Mouse (Mus musculus): Measurements from ENCODE around the gene Spaca9. TPM values are rescaled to one million over a fixed set of nuclear protein-coding genes. Genes with fewer than 3 reads are reported as not detected.

Gene Spaca9
- 7.4 and 10.3 TPM in 2 replicates for polyA plus RNA-seq (2015; fragmentation: Nextera tagmentation; extraction: Ambion mirVana)

- Histone ChIP-seq H3K4me2 (replicated peaks) (peak within 1 kb of the TSS; percentile 92), H3K4me1 (peaks cover 14% of the 10 kb centered on the region), H3K4me3 (replicated peaks) (peak within 1 kb of the TSS; percentile 61), H3K27ac (replicated peaks) (peak within 1 kb of the TSS; percentile 79), H3K9me3 (replicated peaks) (no peaks in the 10 kb centered on the region), H3K27me3 (no peaks in the 10 kb centered on the region), H3K9ac (peak within 1 kb of the TSS; percentile 60), H3K36me3 (no peaks in the 10 kb centered on the region)
- peak; percentile 82 for ATAC-seq (ENCODE audit: insufficient number of reproducible peaks, low FRiP score, low TSS enrichment, low read depth)
- WGBS, result under 1% methylated on average over 53 of the region's 53 CpGs
Measured at GRCm38 (mm10) chr2:28699361-28700335, at the start of gene Spaca9, which contains the start of gene Ak8. TSS of gene Spaca9 (minus strand) at chr2:28699727. TSS of gene Ak8 (plus strand) at chr2:28700164.

GRCm38 (mm10) chr2:28747705-28748104, 48.2 kb upstream of the Spaca9 start:
- no peak overlapping the region for H3K4me2 ChIP-seq (replicated peaks)
- WGBS, result 73% methylated on average over 2 of the region's 2 CpGs

GRCm38 (mm10) chr2:28746682-28747332, 47.3 kb upstream of the Spaca9 start:
- H3K4me2 ChIP-seq (replicated peaks), result no peak overlapping the region
- no peaks in the 10 kb centered on the region for H3K9me3 ChIP-seq (replicated peaks)
- peaks cover 14% of the 10 kb centered on the region for H3K27me3 ChIP-seq
- peaks cover 23% of the 10 kb centered on the region for H3K4me1 ChIP-seq
- no peak overlapping the region for H3K9ac ChIP-seq
- H3K4me3 ChIP-seq (replicated peaks), result no peak overlapping the region
- H3K27ac ChIP-seq (replicated peaks), result no peak overlapping the region
- no peaks in the 10 kb centered on the region for H3K36me3 ChIP-seq
- no peak for ATAC-seq (ENCODE audit: insufficient number of reproducible peaks, low FRiP score, low TSS enrichment, low read depth)
- WGBS, result 56% methylated on average over 15 of the region's 15 CpGs

More at GRCm38 (mm10) chr2:28747705-28748104, 48.2 kb upstream of the Spaca9 start:
- Histone ChIP-seq H3K36me3 (no peaks in the 10 kb centered on the region), H3K27me3 (peaks cover 14% of the 10 kb centered on the region), H3K4me3 (replicated peaks) (no peak overlapping the region), H3K27ac (replicated peaks) (no peak overlapping the region), H3K4me1 (peaks cover 32% of the 10 kb centered on the region), H3K9ac (no peak overlapping the region), H3K9me3 (replicated peaks) (no peaks in the 10 kb centered on the region)
- no peak for ATAC-seq (ENCODE audit: insufficient number of reproducible peaks, low FRiP score, low TSS enrichment, low read depth)

- ATAC-seq (ENCODE audit: insufficient number of reproducible peaks, low FRiP score, low TSS enrichment, low read depth), result no peak
- Histone ChIP-seq H3K9me3 (replicated peaks) (no peaks in the 10 kb centered on the region), H3K27me3 (no peaks in the 10 kb centered on the region; the same call in 1 of the 2 replicates), H3K36me3 (no peaks in the 10 kb centered on the region), H3K27ac (replicated peaks) (no peak overlapping the region), H3K4me2 (replicated peaks) (no peak overlapping the region), H3K4me1 (peaks cover 4% of the 10 kb centered on the region), H3K9ac (no peak overlapping the region), H3K4me3 (replicated peaks) (no peak overlapping the region)
- 70% methylated on average over 8 of the region's 8 CpGs for WGBS
Measured at GRCm38 (mm10) chr2:28742701-28743100, 43.2 kb upstream of the Spaca9 start.

- Histone ChIP-seq H3K27me3 (no peaks in the 10 kb centered on the region; the same call in 1 of the 2 replicates), H3K9ac (no peak overlapping the region), H3K4me3 (replicated peaks) (no peak overlapping the region), H3K4me1 (0 out of 2 replicates have a peak, but pooled peaks cover 3% of the 10 kb centered on the region), H3K36me3 (no peaks in the 10 kb centered on the region), H3K9me3 (replicated peaks) (no peaks in the 10 kb centered on the region), H3K27ac (replicated peaks) (no peak overlapping the region), H3K4me2 (replicated peaks) (no peak overlapping the region)
- 84% methylated on average over 5 of the region's 5 CpGs for WGBS
- no peak for ATAC-seq (ENCODE audit: insufficient number of reproducible peaks, low FRiP score, low TSS enrichment, low read depth)
Measured at GRCm38 (mm10) chr2:28740159-28740558, 40.6 kb upstream of the Spaca9 start.

GRCm38 (mm10) chr2:28737112-28737511, 37.6 kb upstream of the Spaca9 start:
- no peak overlapping the region for H3K9ac ChIP-seq
- H3K27ac ChIP-seq (replicated peaks), result no peak overlapping the region
- H3K36me3 ChIP-seq, result no peaks in the 10 kb centered on the region
- no peak for ATAC-seq (ENCODE audit: insufficient number of reproducible peaks, low FRiP score, low TSS enrichment, low read depth)
- H3K4me1 ChIP-seq, result 0 out of 2 replicates have a peak, but pooled peaks cover 13% of the 10 kb centered on the region
- H3K4me3 ChIP-seq (replicated peaks), result no peak overlapping the region
- no peaks in the 10 kb centered on the region; the same call in 1 of the 2 replicates for H3K27me3 ChIP-seq
- 70% methylated on average over 5 of the region's 5 CpGs for whole genome bisulfite sequencing
- no peak overlapping the region for H3K4me2 ChIP-seq (replicated peaks)
- no peaks in the 10 kb centered on the region for H3K9me3 ChIP-seq (replicated peaks)

- H3K36me3 ChIP-seq, result no peaks in the 10 kb centered on the region
- ATAC-seq (ENCODE audit: insufficient number of reproducible peaks, low FRiP score, low TSS enrichment, low read depth), result no peak
- no peak overlapping the region for H3K27ac ChIP-seq (replicated peaks)
- H3K4me2 ChIP-seq (replicated peaks), result no peak overlapping the region
- H3K4me1 ChIP-seq, result peaks cover 19% of the 10 kb centered on the region; the same call in 1 of the 2 replicates
- no peaks in the 10 kb centered on the region for H3K9me3 ChIP-seq (replicated peaks)
- H3K27me3 ChIP-seq, result no peaks in the 10 kb centered on the region
- H3K9ac ChIP-seq, result no peak overlapping the region
- H3K4me3 ChIP-seq (replicated peaks), result no peak overlapping the region
Measured at GRCm38 (mm10) chr2:28730676-28731075, 31.1 kb upstream of the Spaca9 start.

- Histone ChIP-seq H3K4me3 (replicated peaks) (no peak overlapping the region), H3K36me3 (no peaks in the 10 kb centered on the region), H3K4me1 (peaks cover 10% of the 10 kb centered on the region; the same call in 1 of the 2 replicates), H3K9me3 (replicated peaks) (no peaks in the 10 kb centered on the region), H3K4me2 (replicated peaks) (no peak overlapping the region), H3K27ac (replicated peaks) (no peak overlapping the region), H3K9ac (no peak overlapping the region), H3K27me3 (no peaks in the 10 kb centered on the region)
- WGBS, result 40% methylated on average over 16 of the region's 16 CpGs
- no peak for ATAC-seq (ENCODE audit: insufficient number of reproducible peaks, low FRiP score, low TSS enrichment, low read depth)
Measured at GRCm38 (mm10) chr2:28727786-28728404, 28.4 kb upstream of the Spaca9 start.

GRCm38 (mm10) chr2:28723912-28724311, 24.4 kb upstream of the Spaca9 start:
- no peaks in the 10 kb centered on the region for H3K27me3 ChIP-seq
- no peak overlapping the region for H3K4me3 ChIP-seq (replicated peaks)
- 0 out of 2 replicates have a peak, but pooled peaks cover 12% of the 10 kb centered on the region for H3K4me1 ChIP-seq
- H3K9ac ChIP-seq, result no peak overlapping the region
- no peak for ATAC-seq (ENCODE audit: insufficient number of reproducible peaks, low FRiP score, low TSS enrichment, low read depth)
- no peak overlapping the region for H3K27ac ChIP-seq (replicated peaks)
- H3K9me3 ChIP-seq (replicated peaks), result no peaks in the 10 kb centered on the region
- H3K4me2 ChIP-seq (replicated peaks), result no peak overlapping the region
- WGBS, result 53% methylated on average over 9 of the region's 9 CpGs
- H3K36me3 ChIP-seq, result no peaks in the 10 kb centered on the region

- no peak for ATAC-seq (ENCODE audit: insufficient number of reproducible peaks, low FRiP score, low TSS enrichment, low read depth)
- H3K9me3 ChIP-seq (replicated peaks), result no peaks in the 10 kb centered on the region
- H3K27me3 ChIP-seq, result no peaks in the 10 kb centered on the region
- 0 out of 2 replicates have a peak, but pooled peaks cover 5% of the 10 kb centered on the region for H3K4me1 ChIP-seq
- H3K36me3 ChIP-seq, result no peaks in the 10 kb centered on the region
- no peak overlapping the region for H3K4me3 ChIP-seq (replicated peaks)
- H3K4me2 ChIP-seq (replicated peaks), result no peak overlapping the region
- no peak overlapping the region for H3K9ac ChIP-seq
- no peak overlapping the region for H3K27ac ChIP-seq (replicated peaks)
- 84% methylated on average over 8 of the region's 8 CpGs for WGBS
Measured at GRCm38 (mm10) chr2:28722419-28722818, 22.9 kb upstream of the Spaca9 start.

- H3K4me2 ChIP-seq (replicated peaks), result no peak overlapping the region
- no peaks in the 10 kb centered on the region for H3K9me3 ChIP-seq (replicated peaks)
- WGBS, result 63% methylated on average over 8 of the region's 8 CpGs
- no peak overlapping the region for H3K4me3 ChIP-seq (replicated peaks)
- no peak for ATAC-seq (ENCODE audit: insufficient number of reproducible peaks, low FRiP score, low TSS enrichment, low read depth)
- H3K27ac ChIP-seq (replicated peaks), result peak overlapping the region; percentile 71
- H3K36me3 ChIP-seq, result no peaks in the 10 kb centered on the region
- no peaks in the 10 kb centered on the region for H3K27me3 ChIP-seq
- no peak overlapping the region for H3K9ac ChIP-seq
- H3K4me1 ChIP-seq, result peaks cover 16% of the 10 kb centered on the region
Measured at GRCm38 (mm10) chr2:28713036-28713435, 13.5 kb upstream of the Spaca9 start.
